Comparison of ENCODE assay signal across 8 mouse cellular contexts in the genomic region with DNA sequence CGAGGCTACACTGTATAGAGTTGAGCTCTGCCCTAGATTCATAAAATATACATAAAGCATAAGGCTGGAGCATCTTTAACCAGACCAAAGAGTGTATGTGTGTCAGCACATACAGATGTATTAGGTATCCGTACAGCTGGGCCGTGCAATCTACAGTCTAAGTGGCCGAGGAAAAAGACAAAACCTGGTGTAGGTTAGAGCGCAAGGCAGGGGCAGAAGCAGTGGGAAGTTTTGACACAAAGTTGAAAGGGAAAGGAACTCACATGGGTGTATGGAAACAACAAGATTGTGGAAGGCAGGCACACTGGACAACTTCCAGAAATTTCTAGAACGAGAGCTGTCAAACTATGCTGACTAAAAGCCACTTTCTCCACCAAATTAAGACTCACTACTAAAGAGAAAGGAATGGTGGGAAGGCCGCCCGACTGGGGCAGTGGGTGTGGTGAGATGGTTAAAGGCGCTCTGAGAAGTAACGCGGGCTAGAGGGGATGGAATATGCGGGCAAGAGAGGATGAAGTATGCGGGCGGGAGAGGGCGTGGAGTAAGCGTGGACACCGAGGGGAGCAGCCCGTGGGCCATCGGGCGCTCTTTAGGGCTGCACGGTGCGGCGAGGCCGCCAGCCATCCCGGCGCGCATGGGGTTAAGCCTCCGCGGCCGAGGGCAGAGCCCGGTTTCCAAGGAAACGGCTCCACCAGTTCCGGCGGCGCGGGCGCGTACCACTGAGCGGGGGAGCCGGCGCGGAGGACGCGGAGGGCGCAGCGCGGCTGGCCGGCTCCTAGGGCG. TPM values are rescaled to one million over a fixed set of nuclear protein-coding genes. Genes with fewer than 3 reads are reported as not detected.
DNase-seq lines count a peak whose midpoint lies in the region; ATAC-seq lines count a peak whose summit lies in the region.

No protein-coding gene starts in this region.

- peak overlapping the region; percentile 100 for H3K27ac ChIP-seq in hindbrain, embryonic 16.5 days (ENCODE audit: low read depth, low read length)
- peak overlapping the region; percentile 73 for H3K27ac ChIP-seq in macrophage

- peak overlapping the region; percentile 92 for H3K9ac ChIP-seq in hindbrain, embryonic 16.5 days (ENCODE audit: low read depth, low read length)

- DNase-seq in T-cell, adult 2 months (ENCODE audit: low spot score): peak; percentile 75
- DNase-seq in cerebellum, postnatal 4 days (ENCODE audit: low spot score in 2 of 2): peak; percentile 68 to 89
- peak; percentile 79 for DNase-seq in gastrocnemius, adult 18-20 months (ENCODE audit: low spot score)
- DNase-seq in left cerebral cortex, adult 18-20 months (ENCODE audit: low spot score in 2 of 2): peak; percentile 76 to 86
- peak; percentile 77 for DNase-seq in retina, postnatal 7 days (ENCODE audit: low read depth, low spot score)
- DNase-seq in urinary bladder, adult 18-20 months (ENCODE audit: low spot score in 2 of 2): peak; percentile 72 to 79

- H3K36me3 ChIP-seq in hindbrain, embryonic 16.5 days (ENCODE audit: control insufficient read depth, insufficient read depth, low read length): peaks cover 2% of the 10 kb centered on the region; the same call in 1 of the 2 replicates
- H3K36me3 ChIP-seq in macrophage (ENCODE audit: inconsistent target): no peaks in the 10 kb centered on the region

- H3K27me3 ChIP-seq in hindbrain, embryonic 16.5 days (replicated peaks; ENCODE audit: control insufficient read depth, insufficient read depth, low read length): no peaks in the 10 kb centered on the region

- WGBS in hindbrain, embryonic 16.5 days: 2% methylated on average over 38 of the region's 49 CpGs
- 1% methylated on average over 48 of the region's 49 CpGs for WGBS in macrophage (ENCODE audit: missing documents)

- peak overlapping the region; percentile 65 for H3K4me2 ChIP-seq in hindbrain, embryonic 16.5 days (ENCODE audit: low read length)

- peaks cover 24% of the 10 kb centered on the region for H3K4me1 ChIP-seq in hindbrain, embryonic 16.5 days (ENCODE audit: control insufficient read depth, insufficient read depth, low read depth, low read length)

- H3K79me2 ChIP-seq in macrophage (ENCODE audit: inconsistent target): peaks cover 39% of the 10 kb centered on the region

- peak; percentile 94 for ATAC-seq in hindbrain, embryonic 16.5 days

- H3K9me3 ChIP-seq in hindbrain, embryonic 16.5 days (ENCODE audit: control insufficient read depth, low read length): no peaks in the 10 kb centered on the region

- peak overlapping the region; percentile 57 for H3K4me3 ChIP-seq in hindbrain, embryonic 16.5 days (ENCODE audit: low read length)
- peak overlapping the region; percentile 53 for H3K4me3 ChIP-seq in macrophage (ENCODE audit: inconsistent target)

RNA-seq across cellular contexts. Expression of a gene that starts 0.7 kb away (rescaled TPM):
- total RNA-seq in gastrocnemius, adult 18-20 months (2021): 10 to 100 TPM; 10.4 to 11.5 TPM
- 1.9 and 2.1 TPM in 2 replicates for polyA plus RNA-seq in hindbrain, embryonic 16.5 days (2015; fragmentation: Nextera tagmentation; extraction: Ambion mirVana)
- 10 to 100 TPM; 40.0 to 42.2 TPM for total RNA-seq in left cerebral cortex, adult 18-20 months (2021)
- total RNA-seq in macrophage (2018; cell fraction: chromatin; rRNA removed): 10 to 100 TPM in 5 of 26 experiments, 1 to 10 TPM in 21; 1.3 to 13.3 (median 4.3) TPM
- total RNA-seq in macrophage (2018; cell fraction: cytosol; rRNA removed): 10 to 100 TPM; 12.1 to 27.8 (median 20.1) TPM
- total RNA-seq in macrophage (2018; cell fraction: nucleus; rRNA removed): 10 to 100 TPM in 20 of 26 experiments, 1 to 10 TPM in 6; 7.9 to 40.7 (median 20.2) TPM
- 15.0 to 19.3 TPM (median 15.8 TPM) in 3 replicates for polyA plus RNA-seq in macrophage (2018)

Comparison
In these comparisons a context has a peak if more than half of its experiments do, and no peak if none do; other contexts are left out.
1. Peak in every context shown above with its lines: DNase-seq, ATAC-seq, H3K4me3 ChIP-seq and H3K27ac ChIP-seq.